In the genomic region with DNA sequence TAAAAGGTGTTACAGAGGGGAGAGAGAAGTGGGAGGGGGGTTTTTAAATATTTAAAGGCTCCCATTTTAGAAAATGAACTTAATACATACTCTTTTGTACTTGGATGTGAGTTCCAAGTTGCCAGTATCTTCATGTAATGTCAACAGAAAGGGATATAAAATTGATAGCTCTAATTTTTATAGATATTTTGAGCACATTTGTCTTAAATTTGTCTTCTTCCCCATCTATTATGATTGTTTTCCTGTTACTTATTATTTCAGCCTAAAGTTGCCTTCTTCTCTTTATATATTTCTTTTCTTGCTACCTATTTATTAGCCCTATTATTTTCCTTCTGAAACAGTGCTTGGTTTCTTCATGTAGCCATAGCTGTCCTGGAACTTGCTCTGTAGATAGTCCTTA, we compare ENCODE assay signal across 9 mouse cellular contexts. TPM values are rescaled to one million over a fixed set of nuclear protein-coding genes. Genes with fewer than 3 reads are reported as not detected.
DNase-seq lines count a peak whose midpoint lies in the region; ATAC-seq and TF ChIP-seq lines count a peak whose summit lies in the region.
"Had no signal": no experiment of that assay in that cellular context is flagged by ENCODE, and none has a peak within 500 bp of the region (broad histone marks: within the 10 kb centered on the region; RNA-seq: fewer than 3 reads in every experiment).

A gene (plus strand): TSS at position 301 of the 400 bp plus-strand sequence.

- H3K9ac ChIP-seq in heart, postnatal 0 days (replicated peaks; ENCODE audit: low read depth, low read length) = no peak within 1 kb of the TSS
- H3K9ac ChIP-seq in embryonic facial prominence, embryonic 11.5 days (replicated peaks; ENCODE audit: low read length) = peak within 1 kb of the TSS; percentile 32; the same call in 1 of the 2 replicates
- H3K9ac ChIP-seq in hindbrain, embryonic 13.5 days = no peak within 1 kb of the TSS
- H3K9ac ChIP-seq in midbrain, embryonic 13.5 days (replicated peaks) = no peak within 1 kb of the TSS

- ATAC-seq in heart, postnatal 0 days (ENCODE audit: insufficient read depth, low read depth) = no peak
- ATAC-seq in embryonic facial prominence, embryonic 11.5 days (replicated peaks; ENCODE audit: insufficient number of reproducible peaks, low FRiP score, low TSS enrichment, low read depth) = no peak
- no peak for ATAC-seq in hindbrain, embryonic 13.5 days (ENCODE audit: low FRiP score)
- no peak for ATAC-seq in midbrain, embryonic 13.5 days
- ATAC-seq: Patski had no signal

- H3K4me2 ChIP-seq in heart, postnatal 0 days (ENCODE audit: low read depth, low read length) = peak within 1 kb of the TSS; percentile 85; the same call in 1 of the 2 replicates
- H3K4me2 ChIP-seq in embryonic facial prominence, embryonic 11.5 days (ENCODE audit: low read depth, low read length) = no peak within 1 kb of the TSS
- H3K4me2 ChIP-seq in hindbrain, embryonic 13.5 days = peak within 1 kb of the TSS; percentile 64
- H3K4me2 ChIP-seq in midbrain, embryonic 13.5 days (replicated peaks) = 0 out of 2 replicates have a peak within 1 kb of the TSS, but pooled peaks have one; percentile 65

- no peak for DNase-seq in heart, postnatal 0 days (ENCODE audit: low spot score)
- no peak for DNase-seq in heart, postnatal 25 days (ENCODE audit: low spot score)
- DNase-seq in embryonic facial prominence, embryonic 11.5 days (ENCODE audit: low spot score) = no peak
- DNase-seq in embryo, embryonic 10.5 days (ENCODE audit: low spot score) = no peak
- DNase-seq in kidney, adult 8-10 months = no peak
- no peak for DNase-seq in cerebellum, adult 11 months

- no peaks in the 10 kb centered on the region for H3K36me3 ChIP-seq in heart, postnatal 0 days (replicated peaks; ENCODE audit: control insufficient read depth, insufficient read depth, low read length)
- no peaks in the 10 kb centered on the region for H3K36me3 ChIP-seq in embryonic facial prominence, embryonic 11.5 days (replicated peaks; ENCODE audit: control insufficient read depth, insufficient read depth, low read depth, low read length)
- no peaks in the 10 kb centered on the region for H3K36me3 ChIP-seq in hindbrain, embryonic 13.5 days
- H3K36me3 ChIP-seq in midbrain, embryonic 13.5 days = no peaks in the 10 kb centered on the region

- H3K4me1 ChIP-seq in heart, postnatal 0 days (ENCODE audit: control insufficient read depth, insufficient read depth) = peaks cover 5% of the 10 kb centered on the region; the same call in 1 of the 2 replicates
- H3K4me1 ChIP-seq in embryonic facial prominence, embryonic 11.5 days (ENCODE audit: control insufficient read depth, insufficient read depth, low read length) = no peaks in the 10 kb centered on the region
- H3K4me1 ChIP-seq in hindbrain, embryonic 13.5 days (replicated peaks) = peaks cover 32% of the 10 kb centered on the region
- peaks cover 36% of the 10 kb centered on the region for H3K4me1 ChIP-seq in midbrain, embryonic 13.5 days (replicated peaks)

- intact Hi-C loops in heart, postnatal 25 days (cut with DNase I) = no loop called here

- TF ChIP-seq EP300 in heart, postnatal 0 days (IDR thresholded peaks at IDR 0.05; ENCODE audit: low read depth) = no peak

- H3K27me3 ChIP-seq in heart, postnatal 0 days (ENCODE audit: control insufficient read depth, insufficient read depth, low read length) = no peaks in the 10 kb centered on the region
- H3K27me3 ChIP-seq in embryonic facial prominence, embryonic 11.5 days (ENCODE audit: control insufficient read depth, insufficient read depth, low read length) = no peaks in the 10 kb centered on the region
- no peaks in the 10 kb centered on the region for H3K27me3 ChIP-seq in hindbrain, embryonic 13.5 days
- no peaks in the 10 kb centered on the region for H3K27me3 ChIP-seq in midbrain, embryonic 13.5 days
- H3K27me3 ChIP-seq: Patski had no signal

- no peaks in the 10 kb centered on the region for H3K9me3 ChIP-seq in heart, postnatal 0 days (replicated peaks; ENCODE audit: control insufficient read depth, low read length)
- no peaks in the 10 kb centered on the region for H3K9me3 ChIP-seq in embryonic facial prominence, embryonic 11.5 days (replicated peaks; ENCODE audit: control insufficient read depth, low read length)
- H3K9me3 ChIP-seq in hindbrain, embryonic 13.5 days = no peaks in the 10 kb centered on the region
- H3K9me3 ChIP-seq in midbrain, embryonic 13.5 days = no peaks in the 10 kb centered on the region

- no peak for TF ChIP-seq CTCF in heart, postnatal 0 days (IDR thresholded peaks at IDR 0.05; ENCODE audit: low read depth)

- H3K27ac ChIP-seq in heart, postnatal 0 days (ENCODE audit: low read depth) = peak within 1 kb of the TSS; percentile 85; the same call in 1 of the 2 replicates
- H3K27ac ChIP-seq in embryonic facial prominence, embryonic 11.5 days (replicated peaks; ENCODE audit: low read depth, low read length) = peak within 1 kb of the TSS; percentile 98
- H3K27ac ChIP-seq in hindbrain, embryonic 13.5 days = peak within 1 kb of the TSS; percentile 93
- peak within 1 kb of the TSS; percentile 91 for H3K27ac ChIP-seq in midbrain, embryonic 13.5 days

- no peak within 1 kb of the TSS for H3K4me3 ChIP-seq in heart, postnatal 0 days (ENCODE audit: low read depth, low read length)
- H3K4me3 ChIP-seq in embryonic facial prominence, embryonic 11.5 days (ENCODE audit: low read depth, low read length) = no peak within 1 kb of the TSS
- H3K4me3 ChIP-seq in hindbrain, embryonic 13.5 days = no peak within 1 kb of the TSS
- H3K4me3 ChIP-seq in midbrain, embryonic 13.5 days (replicated peaks) = no peak within 1 kb of the TSS

RNA-seq across cellular contexts. Expression of the gene that starts here (rescaled TPM):
- total RNA-seq in heart, postnatal 0 days (2014; rRNA removed; ENCODE audit: low replicate concordance) = 61.7 and 66.1 TPM in 2 replicates
- polyA plus RNA-seq in heart, postnatal 0 days (2015; fragmentation: Nextera tagmentation; extraction: Ambion mirVana) = 0.16 and 0.20 TPM in 2 replicates
- 1 to 10 TPM; 1.8 to 2.5 TPM for total RNA-seq in heart, postnatal 25 days (2021)
- polyA plus RNA-seq in embryonic facial prominence, embryonic 11.5 days (2014; fragmentation: Nextera tagmentation; extraction: Ambion mirVana) = 0.53 and 0.71 TPM in 2 replicates
- polyA plus RNA-seq in hindbrain, embryonic 13.5 days (2015; fragmentation: Nextera tagmentation; extraction: Ambion mirVana) = 0.10 and 0.16 TPM in 2 replicates
- polyA plus RNA-seq in midbrain, embryonic 13.5 days (2015; fragmentation: Nextera tagmentation; extraction: Ambion mirVana) = 0.23 and 0.24 TPM in 2 replicates

Comparison
In these comparisons a context has a peak if more than half of its experiments do, and no peak if none do; other contexts are left out.
1. RNA of the gene that starts here (total RNA-seq): 61.7 to 66.1 TPM in heart, postnatal 0 days; 1.8 to 2.5 TPM in heart, postnatal 25 days; every median in the first group is over 10 times any median in the second.
2. Peak in every context shown above with its lines, with median percentiles within 50 percentile points of each other: H3K27ac ChIP-seq.